Mouse (Mus musculus) layer of hippocampus, adult 9-11 months (tissue): ENCODE data around the gene Rps6kb1.
A peak's percentile ranks its signal among the peaks of the same experiment; 100 is the strongest.

ENCODE experiments used
- DNase-seq: peaks from one replicate; pipeline ENCODE4 v3.0.0; 2022

Gene Rps6kb1

GRCm38 (mm10) chr11:86464275-86464674 lies 80.3 kb downstream of the Rps6kb1 start:
- peak; percentile 41 for DNase-seq

GRCm38 (mm10) chr11:86462579-86462978 lies 82.0 kb downstream of the Rps6kb1 start:
- no peak for DNase-seq

GRCm38 (mm10) chr11:86458866-86459265 lies 85.7 kb downstream of the Rps6kb1 start:
- DNase-seq = no peak

- no peak for DNase-seq
Measured at GRCm38 (mm10) chr11:86457545-86457944, 87.1 kb downstream of the Rps6kb1 start.

- DNase-seq = no peak
Measured at GRCm38 (mm10) chr11:86453991-86454390, 90.6 kb downstream of the Rps6kb1 start.
